Mouse (Mus musculus) myocyte (in vitro differentiated cells): ENCODE data around the gene Ccdc124.

ENCODE experiments used
- MAX ChIP-seq: IDR thresholded peaks from one replicate; pipeline ENCODE4 v1.6.1; 2011; ENCODE audit warnings: low read depth, mild to moderate bottlenecking, control low read depth
- POLR2A ChIP-seq: IDR thresholded peaks from one replicate; pipeline ENCODE4 v1.6.1; 2011; ENCODE audit warnings: low read depth, mild to moderate bottlenecking, control low read depth, moderate library complexity; ENCODE audit not compliant: insufficient read length
- POLR2AphosphoS2 ChIP-seq: IDR thresholded peaks from one replicate; pipeline ENCODE4 v1.6.1; 2011; ENCODE audit warnings: low read depth, control low read depth; ENCODE audit not compliant: insufficient read length
- TCF12 ChIP-seq: IDR thresholded peaks from one replicate; pipeline ENCODE4 v1.6.1; 2011; ENCODE audit warnings: mild to moderate bottlenecking, control low read depth; ENCODE audit not compliant: poor library complexity, insufficient read depth, severe bottlenecking
- USF1 ChIP-seq: IDR thresholded peaks from one replicate; pipeline ENCODE4 v1.6.1; 2011; ENCODE audit warnings: low read depth, mild to moderate bottlenecking, control low read depth, moderate library complexity

GRCm38 (mm10) chr8:70880546-70880945 lies 6.8 kb upstream of the Ccdc124 start:
- TF ChIP-seq POLR2A (no peak), MAX (no peak), POLR2AphosphoS2 (no peak), TCF12 (no peak), USF1 (no peak)
